Mouse (Mus musculus): ENCODE measurements at regions not wholly inside any gene's neighbourhood (a gene's known extent, or its start where the extent isn't known, plus 50 kb on each side); places are given as distances from the start of the nearest gene placed in this dataset.

- no peak for TF ChIP-seq USF1 (IDR thresholded peaks at IDR 0.05; ENCODE audit: low read depth, low read length)
- no peak for TF ChIP-seq CTCF (IDR thresholded peaks at IDR 0.05 in 2 of 3, conservative IDR thresholded peaks at IDR 0.05 in 1 of 3; ENCODE audit: control insufficient read depth in 1 of 3, insufficient read depth in 1 of 3, low read depth in 2 of 3, low read length in 3 of 3, poor library complexity in 1 of 3, severe bottlenecking in 1 of 3)
- TF ChIP-seq POLR2AphosphoS2 (IDR thresholded peaks at IDR 0.05; ENCODE audit: low read length) = no peak
- no peak for TF ChIP-seq MAZ (IDR thresholded peaks at IDR 0.05; ENCODE audit: low read depth, low read length)
- no peak for TF ChIP-seq ZNF384 (IDR thresholded peaks at IDR 0.05; ENCODE audit: low read depth, low read length)
Observed at GRCm38 (mm10) chr13:103386948-103387347, 52.7 kb upstream of the Mast4 start.
